Mouse (Mus musculus): ENCODE results near the gene Atox1. TPM values are rescaled to one million over a fixed set of nuclear protein-coding genes. Genes with fewer than 3 reads are reported as not detected.

The Atox1 gene
- total RNA-seq, 2 experiments from 2014 or later = 84.3 to 103 TPM

DNA sequence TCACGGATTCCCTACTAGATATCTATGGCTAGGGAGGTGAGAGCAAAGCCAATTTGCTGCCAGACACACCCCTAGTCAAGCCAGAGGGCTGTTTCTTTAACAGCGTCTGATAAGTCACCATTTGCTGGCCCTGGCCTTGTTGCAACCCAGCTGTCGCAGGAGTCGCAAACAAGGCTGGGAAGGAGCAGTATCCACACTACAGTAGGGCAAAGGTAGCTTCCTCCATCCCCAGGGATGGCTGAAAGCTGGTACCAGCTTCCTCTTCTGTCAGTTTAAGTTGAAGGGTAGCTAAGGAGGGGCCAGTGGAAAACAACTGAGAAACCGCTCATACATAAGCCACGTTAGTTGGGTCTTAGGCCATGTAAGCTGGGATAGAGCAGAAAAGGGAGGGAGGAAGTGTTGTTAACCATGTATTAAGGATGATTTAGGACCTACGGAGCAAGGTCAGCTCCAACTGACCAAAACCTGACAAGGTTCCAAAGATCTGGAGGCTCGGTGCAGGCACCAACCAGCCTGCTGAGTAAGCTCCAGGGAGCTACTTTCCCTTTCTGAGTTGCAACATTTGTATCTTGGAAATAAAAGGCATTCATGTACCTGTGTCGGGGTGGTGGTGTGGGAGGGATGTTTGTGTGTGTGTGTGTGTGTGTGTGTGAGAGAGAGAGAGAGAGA lies 45.9 kb downstream of the Atox1 start:
- DNase-seq (ENCODE audit: low spot score in 2 of 2) = no peak

GRCm38 (mm10) chr11:55414314-55414713 lies 46.7 kb downstream of the Atox1 start:
- no peak for DNase-seq (ENCODE audit: low spot score in 2 of 2)

DNA sequence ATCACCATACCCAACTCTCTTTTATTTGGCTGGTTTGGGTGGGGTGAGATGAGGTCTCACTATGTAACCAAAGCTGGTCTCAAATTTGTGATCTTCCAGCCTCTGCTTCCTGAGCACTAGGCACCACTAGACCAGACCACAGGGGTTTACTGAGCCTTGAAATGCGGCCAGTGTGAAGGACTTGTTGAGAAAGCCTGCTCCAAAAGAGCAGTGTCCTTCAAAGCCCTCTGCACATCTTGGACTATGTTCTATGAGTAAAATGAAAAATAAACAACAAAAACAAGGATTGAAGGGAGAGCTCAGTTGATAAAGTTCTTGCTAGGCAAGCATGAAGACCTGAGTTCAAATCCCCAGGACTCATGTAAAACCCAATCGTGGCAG lies 47.6 kb downstream of the Atox1 start:
- no peak for DNase-seq (ENCODE audit: low spot score in 2 of 2)

DNA sequence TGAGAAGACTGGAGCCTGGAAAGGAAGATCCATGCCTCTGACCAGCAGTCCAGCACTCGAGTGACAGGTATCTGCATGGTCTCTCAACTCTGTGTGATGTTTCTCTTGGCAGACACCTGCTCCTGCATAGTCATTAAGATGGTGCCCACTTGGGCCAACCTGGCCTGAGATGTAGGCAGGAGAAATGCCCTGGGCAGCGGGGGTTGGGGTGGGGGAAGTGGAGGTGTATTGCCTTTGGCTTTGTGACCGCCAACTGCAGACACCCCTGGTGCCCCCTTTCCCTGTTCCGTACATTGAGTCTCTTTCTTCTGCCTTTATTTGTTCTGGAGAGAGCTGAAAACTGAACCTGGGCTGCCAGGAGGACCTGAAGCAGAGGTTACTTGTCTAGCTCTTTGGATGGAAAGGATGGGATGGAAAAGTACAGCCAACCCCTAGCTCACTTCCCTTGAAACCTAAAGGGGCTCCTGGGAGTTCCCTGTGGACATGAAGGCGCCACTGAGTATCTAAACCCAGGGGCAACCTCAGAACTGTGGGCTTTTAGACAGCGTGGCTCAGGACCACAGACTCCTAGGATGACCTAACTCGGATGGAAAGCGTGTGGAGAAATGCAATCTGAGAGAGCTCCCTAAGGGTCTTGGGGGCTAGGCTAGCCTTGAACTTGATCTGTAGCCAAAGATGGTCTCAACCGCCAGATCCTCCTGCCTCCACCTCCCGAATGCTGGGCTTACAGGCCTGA lies 48.2 kb downstream of the Atox1 start:
- DNase-seq (ENCODE audit: low spot score in 2 of 2) = no peak

- DNase-seq (ENCODE audit: low spot score in 2 of 2) = no peak
These were observed 49.0 kb downstream of the Atox1 start for GRCm38 (mm10) chr11:55412034-55412433.

DNA sequence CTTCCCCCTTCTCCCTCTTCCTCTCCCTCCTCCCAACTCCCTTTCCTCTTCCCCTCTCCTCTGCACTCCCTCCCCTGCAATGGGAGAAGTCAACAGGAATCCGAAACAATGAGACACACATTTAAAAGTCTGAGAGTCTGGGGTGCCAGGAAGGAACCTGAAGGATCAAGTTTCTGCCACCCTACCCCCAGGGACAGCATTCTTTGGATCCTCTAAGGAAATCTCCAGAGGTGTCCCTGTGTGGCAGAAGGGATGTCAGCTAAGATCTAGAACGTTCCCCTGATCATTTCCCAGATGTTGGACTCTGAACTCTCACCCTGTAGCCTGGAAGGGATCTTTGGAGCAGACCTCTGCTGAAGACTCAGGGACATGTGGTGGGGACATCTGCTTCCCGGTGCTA lies 50.5 kb downstream of the Atox1 start:
- no peak for DNase-seq (ENCODE audit: low spot score in 2 of 2)

- DNase-seq (ENCODE audit: low spot score in 2 of 2) = no peak
These were observed 51.0 kb downstream of the Atox1 start for GRCm38 (mm10) chr11:55410005-55410404.

DNA sequence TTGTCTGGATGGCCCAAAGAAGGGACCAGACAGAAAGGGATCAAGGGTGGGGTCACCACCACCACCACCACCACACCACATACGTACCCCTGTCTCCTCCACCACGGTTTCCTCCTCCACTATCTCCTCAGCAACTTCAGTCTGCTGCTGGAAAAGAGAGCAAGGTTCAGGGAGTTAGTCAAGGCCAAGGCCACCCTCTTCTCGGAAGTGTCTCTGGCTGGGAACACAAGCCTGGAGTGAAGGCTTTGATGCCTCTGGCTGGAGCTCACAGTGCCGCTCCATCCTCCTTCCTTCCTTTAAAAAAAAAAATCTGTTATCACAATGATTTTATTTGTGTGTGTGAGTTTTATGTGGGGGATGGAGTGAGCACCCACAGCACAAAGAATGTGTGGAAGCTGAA lies 53.9 kb downstream of the Atox1 start:
- DNase-seq (ENCODE audit: low spot score in 2 of 2) = no peak

GRCm38 (mm10) chr11:55405601-55406469 lies 55.2 kb downstream of the Atox1 start:
- no peak for DNase-seq (ENCODE audit: low spot score in 2 of 2)

GRCm38 (mm10) chr11:55404659-55405457 lies 56.2 kb downstream of the Atox1 start:
- DNase-seq (ENCODE audit: low spot score in 2 of 2) = no peak

- DNase-seq (ENCODE audit: low spot score in 2 of 2) = no peak
These were observed 60.2 kb downstream of the Atox1 start for GRCm38 (mm10) chr11:55400863-55401262.

DNA sequence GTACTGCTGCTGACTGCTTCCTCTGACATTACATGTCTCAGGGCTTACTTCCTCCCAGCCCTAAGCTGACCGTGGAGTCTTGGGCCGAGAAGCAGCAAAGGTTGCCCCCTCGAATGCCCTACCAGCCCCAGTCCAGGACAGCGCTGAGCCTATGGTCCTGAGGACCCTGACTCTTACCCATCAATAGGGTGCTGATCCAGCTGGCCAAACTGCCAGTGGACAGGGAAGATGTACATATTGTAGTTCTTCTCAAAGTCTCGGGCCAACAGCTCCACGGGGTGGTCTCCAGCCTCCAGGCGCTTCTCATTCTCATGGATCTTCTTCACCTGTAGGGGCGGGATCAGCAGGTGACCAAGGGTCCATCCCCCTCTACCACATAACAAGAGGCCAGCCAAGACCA lies 62.7 kb downstream of the Atox1 start:
- DNase-seq (ENCODE audit: low spot score in 2 of 2) = no peak

DNA sequence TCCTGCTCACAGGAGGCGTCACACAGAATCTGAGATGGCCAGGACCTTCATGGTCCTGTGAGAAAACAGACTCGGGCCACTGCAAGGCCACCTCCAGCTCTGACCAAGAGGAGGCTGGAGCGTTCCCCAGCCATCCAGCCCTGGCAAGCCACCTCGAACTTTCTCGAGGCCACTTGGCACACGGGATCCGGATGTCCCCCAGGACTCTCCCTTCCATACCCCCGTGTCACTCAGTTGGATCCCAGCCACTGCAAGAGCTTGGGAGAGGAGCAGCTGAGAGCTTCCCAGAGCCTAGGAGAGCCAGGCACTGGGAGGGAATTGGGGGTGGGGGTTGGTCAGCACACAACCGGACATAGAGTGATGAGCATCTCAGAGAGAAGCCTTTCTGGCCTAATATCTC lies 63.6 kb downstream of the Atox1 start:
- DNase-seq (ENCODE audit: low spot score in 2 of 2) = no peak

DNA sequence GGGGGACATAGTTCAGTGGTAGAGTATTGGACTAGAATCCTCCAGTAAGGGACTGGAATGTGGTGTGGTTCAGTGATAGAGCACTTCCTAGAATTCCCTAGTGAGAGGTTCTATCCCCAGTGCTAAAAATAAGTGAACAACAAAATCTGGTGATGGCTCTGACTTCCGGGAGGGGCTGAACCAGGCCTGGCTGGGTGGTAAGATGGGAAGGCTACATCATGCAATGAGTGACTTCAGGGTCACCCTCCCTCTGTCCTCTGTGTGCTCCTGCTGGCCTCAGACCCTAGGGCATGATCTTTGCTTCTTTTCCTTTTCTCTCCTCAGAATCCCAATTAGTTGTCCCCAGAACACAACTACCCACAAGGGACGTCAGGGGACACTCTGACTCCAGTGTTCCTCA lies 64.0 kb downstream of the Atox1 start:
- DNase-seq (ENCODE audit: low spot score in 2 of 2) = no peak

Small RNA genes lying within 50 kb of the gene (microRNA-seq; reads per million reads assigned to microRNA genes)
- gene Mir7652 = 0 reads per million in 2 experiments

Other genes starting within 250 kb of the Atox1 start
- under 1 TPM; 0.26 to 0.28 TPM for gene Fat2, start 124.7 kb downstream of the Atox1 start, total RNA-seq (2021)
- 100 to 1,000 TPM; 174 to 202 TPM for gene Sparc, start 38.1 kb downstream of the Atox1 start, total RNA-seq (2021)
- 10 to 100 TPM; 34.4 to 35.7 TPM for gene G3bp1, start 8.4 kb upstream of the Atox1 start, total RNA-seq (2021)
- gene Glra1, start 147.0 kb upstream of the Atox1 start, total RNA-seq (2021) = 1 to 10 TPM; 1.3 to 1.8 TPM

All from left cerebral cortex, adult 18-20 months (tissue).